Mouse (Mus musculus) heart, embryonic 15.5 days (tissue): ENCODE measurements around the gene Dcps. TPM values are rescaled to one million over a fixed set of nuclear protein-coding genes. Genes with fewer than 3 reads are reported as not detected.
A peak's percentile ranks its signal among the peaks of the same experiment; 100 is the strongest.

Experiments used
- ATAC-seq: fragments of 200-750 bp; cut with Nextera tagmentation; replicated peaks from 2 replicates; pipeline ENCODE4 v1.8.0; 2017; ENCODE audit warnings: low read depth, moderate TSS enrichment; ENCODE audit not compliant: insufficient number of reproducible peaks, insufficient read depth, low FRiP score
- H3K27ac ChIP-seq: fragments of 300-500 bp; sonication (generic); 2 replicates; pipeline ENCODE4 v1.5.1; 2015; ENCODE audit warnings: mild to moderate bottlenecking, inconsistent platforms
- H3K27me3 ChIP-seq: fragments of 300-500 bp; sonication (generic); 2 replicates; pipeline ENCODE4 v1.6.1; 2015; ENCODE audit warnings: inconsistent platforms
- H3K36me3 ChIP-seq: fragments of 300-500 bp; sonication (generic); 2 replicates; pipeline ENCODE4 v1.6.1; 2015; ENCODE audit warnings: mild to moderate bottlenecking, inconsistent platforms
- H3K4me1 ChIP-seq: fragments of 300-500 bp; sonication (generic); replicated peaks from 2 replicates; pipeline ENCODE4 v1.6.1; 2015; ENCODE audit warnings: inconsistent platforms
- H3K4me2 ChIP-seq: fragments of 300-500 bp; sonication (generic); 2 replicates; pipeline ENCODE4 v1.6.1; 2015; ENCODE audit warnings: inconsistent platforms, mild to moderate bottlenecking, moderate library complexity
- H3K4me3 ChIP-seq: fragments of 300-500 bp; sonication (generic); 2 replicates; pipeline ENCODE4 v1.5.1; 2015; ENCODE audit warnings: mild to moderate bottlenecking, inconsistent platforms
- H3K9ac ChIP-seq: fragments of 300-500 bp; sonication (generic); 2 replicates; pipeline ENCODE4 v1.6.1; 2015; ENCODE audit warnings: mild to moderate bottlenecking, inconsistent platforms
- H3K9me3 ChIP-seq: fragments of 300-500 bp; sonication (generic); replicated peaks from 2 replicates; pipeline ENCODE4 v1.6.1; 2016; ENCODE audit warnings: inconsistent platforms
- WGBS: fragments of 180-500 bp; shearing (Covaris S2); methylation state at CpG from one replicate; pipeline ENCODE4 v1.1.7; 2015; ENCODE audit warnings: mixed read lengths; 5-methylcytosine and 5-hydroxymethylcytosine counted together
- polyA plus RNA-seq: library from polyadenylated mRNA; unstranded; fragments of >200 nt; fragmentation: Nextera tagmentation; extraction: Ambion mirVana; gene quantifications from 2 replicates; pipeline ENCODE4 v1.2.1, GENCODE M21; 2015

Gene Dcps
- polyA plus RNA-seq, 1 experiment from 2014 or later: 54.6 TPM

DNA sequence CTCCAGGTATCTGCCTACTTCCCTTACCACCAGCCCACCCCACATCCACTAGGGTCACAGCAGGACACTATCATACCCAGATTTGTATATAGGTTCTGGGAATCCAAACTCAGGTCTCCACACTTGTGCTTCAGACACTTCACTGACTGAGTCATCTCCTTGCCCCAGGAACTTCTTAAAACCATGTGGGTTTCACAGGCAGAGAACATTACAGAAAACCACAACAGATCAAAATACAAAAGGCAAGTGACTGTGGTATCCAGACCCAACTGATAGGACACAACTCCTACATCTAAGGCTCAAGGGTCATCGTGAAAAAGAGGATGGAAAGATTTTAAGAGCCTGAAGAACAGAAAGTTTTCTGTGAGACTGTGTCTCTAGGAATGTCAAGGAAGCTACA, 2.5 kb downstream of the Dcps start:
- no peak overlapping the region for H3K4me3 ChIP-seq
- peaks cover 10% of the 10 kb centered on the region; the same call in 1 of the 2 replicates for H3K36me3 ChIP-seq
- ATAC-seq: no peak
- H3K9ac ChIP-seq: no peak overlapping the region
- no peak overlapping the region for H3K27ac ChIP-seq
- no peaks in the 10 kb centered on the region for H3K27me3 ChIP-seq
- peaks cover 10% of the 10 kb centered on the region for H3K4me1 ChIP-seq
- 80% methylated on average over 1 of the region's 1 CpGs for WGBS
- no peaks in the 10 kb centered on the region for H3K9me3 ChIP-seq
- H3K4me2 ChIP-seq: no peak overlapping the region

DNA sequence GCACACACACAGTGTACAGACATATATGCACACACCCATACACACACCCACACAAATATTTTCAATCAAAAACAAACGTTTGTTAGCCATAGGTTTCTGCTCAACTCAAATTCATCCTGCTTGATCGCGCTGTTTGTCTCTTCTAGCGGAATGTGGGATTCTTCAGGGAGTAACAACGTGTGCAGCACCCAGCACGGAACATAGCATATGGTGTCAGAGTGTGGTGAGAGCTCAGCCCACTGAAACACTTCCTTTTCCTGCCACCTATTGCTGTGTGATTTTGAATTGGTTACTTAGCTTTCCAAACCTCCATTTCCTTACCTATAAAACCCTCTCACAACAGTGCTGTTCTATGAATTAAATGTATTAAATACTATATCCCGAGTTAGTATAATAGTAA, 5.8 kb downstream of the Dcps start:
- Histone ChIP-seq H3K36me3 (peaks cover 10% of the 10 kb centered on the region; the same call in 1 of the 2 replicates), H3K4me2 (no peak overlapping the region), H3K9ac (no peak overlapping the region), H3K27me3 (no peaks in the 10 kb centered on the region), H3K4me3 (no peak overlapping the region), H3K27ac (no peak overlapping the region), H3K4me1 (peaks cover 4% of the 10 kb centered on the region; the same call in 1 of the 2 replicates), H3K9me3 (no peaks in the 10 kb centered on the region)
- no peak for ATAC-seq
- 88% methylated on average over 7 of the region's 7 CpGs for WGBS

DNA sequence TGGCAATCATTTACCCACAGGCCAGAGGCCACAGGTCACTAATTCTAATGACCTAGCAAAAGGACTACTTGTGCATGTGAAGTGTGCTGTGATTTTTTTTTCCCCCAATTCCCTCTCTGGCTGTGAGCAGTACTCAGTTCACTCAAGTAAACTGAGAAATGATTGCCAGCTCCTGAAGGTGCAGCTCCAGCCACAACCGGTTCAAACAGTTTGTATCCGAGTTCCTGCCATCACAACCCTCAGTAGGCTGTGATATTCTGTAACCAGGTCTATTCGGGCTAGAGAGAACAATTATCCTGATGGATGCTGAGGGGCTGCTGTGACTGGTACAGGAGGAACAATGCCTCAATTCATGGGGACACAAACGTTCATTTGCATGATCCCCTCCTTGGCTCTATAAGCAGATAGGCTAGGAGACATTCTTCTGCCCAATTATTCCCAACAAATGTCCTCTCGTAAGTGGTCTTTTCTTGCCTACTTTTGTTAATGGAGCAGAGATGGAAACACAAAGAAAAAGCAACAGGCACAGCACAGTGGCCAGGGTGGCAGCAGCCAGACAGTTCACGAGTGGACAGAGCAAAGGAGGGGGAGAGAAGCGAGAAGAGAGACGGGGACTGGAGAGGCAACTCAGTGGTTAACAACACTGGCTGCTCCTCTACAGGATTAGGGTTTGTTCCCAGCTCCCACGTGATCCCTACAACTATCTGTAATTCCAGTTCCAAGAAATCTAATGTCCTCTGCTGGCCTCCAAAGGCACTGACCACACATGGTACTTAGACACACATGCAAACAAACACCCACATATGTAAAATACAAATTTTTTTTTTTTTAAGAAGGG, 8.8 kb downstream of the Dcps start:
- no peak for ATAC-seq
- no peak overlapping the region for H3K27ac ChIP-seq
- H3K27me3 ChIP-seq: no peaks in the 10 kb centered on the region
- no peak overlapping the region for H3K4me2 ChIP-seq
- 69% methylated on average over 9 of the region's 9 CpGs for WGBS
- H3K9me3 ChIP-seq: no peaks in the 10 kb centered on the region
- H3K36me3 ChIP-seq: peaks cover 10% of the 10 kb centered on the region; the same call in 1 of the 2 replicates
- no peak overlapping the region for H3K9ac ChIP-seq
- no peaks in the 10 kb centered on the region for H3K4me1 ChIP-seq
- H3K4me3 ChIP-seq: no peak overlapping the region

DNA sequence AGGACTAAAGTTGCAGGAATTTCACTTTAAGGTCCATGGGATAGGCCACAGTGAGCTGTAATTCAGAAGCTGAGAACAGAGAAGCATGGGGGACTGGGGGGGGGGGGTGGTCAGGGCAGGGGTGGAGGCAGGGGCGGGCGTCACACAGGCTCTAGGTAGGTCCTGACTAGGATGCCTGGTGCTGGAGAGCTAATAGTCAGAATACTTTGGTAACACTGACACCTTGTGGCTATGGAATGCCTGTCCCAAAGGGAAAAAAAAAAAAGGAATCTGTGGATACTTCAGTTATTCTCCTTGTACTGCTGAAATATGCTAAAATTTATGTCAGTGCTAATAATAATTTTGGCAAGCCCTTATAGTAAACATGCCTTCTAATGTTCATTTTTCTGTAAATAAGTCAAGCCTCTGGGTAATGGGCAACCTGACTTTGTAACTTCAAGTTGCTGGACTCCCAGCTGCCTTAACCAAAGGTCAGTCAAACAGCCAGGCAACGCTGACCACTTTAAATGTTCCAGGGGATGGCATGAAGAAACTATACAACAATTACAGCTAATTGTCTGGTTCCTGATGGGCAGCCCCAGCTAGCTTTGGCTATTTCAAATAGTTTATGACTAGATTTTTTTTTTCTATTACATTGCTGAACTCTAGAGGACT, 9.6 kb downstream of the Dcps start:
- no peak overlapping the region for H3K9ac ChIP-seq
- H3K36me3 ChIP-seq: peaks cover 10% of the 10 kb centered on the region; the same call in 1 of the 2 replicates
- H3K27ac ChIP-seq: no peak overlapping the region
- H3K9me3 ChIP-seq: no peaks in the 10 kb centered on the region
- H3K4me1 ChIP-seq: no peaks in the 10 kb centered on the region
- no peak overlapping the region for H3K4me3 ChIP-seq
- no peaks in the 10 kb centered on the region for H3K27me3 ChIP-seq
- WGBS: 31% methylated on average over 3 of the region's 3 CpGs
- ATAC-seq: no peak
- no peak overlapping the region for H3K4me2 ChIP-seq

DNA sequence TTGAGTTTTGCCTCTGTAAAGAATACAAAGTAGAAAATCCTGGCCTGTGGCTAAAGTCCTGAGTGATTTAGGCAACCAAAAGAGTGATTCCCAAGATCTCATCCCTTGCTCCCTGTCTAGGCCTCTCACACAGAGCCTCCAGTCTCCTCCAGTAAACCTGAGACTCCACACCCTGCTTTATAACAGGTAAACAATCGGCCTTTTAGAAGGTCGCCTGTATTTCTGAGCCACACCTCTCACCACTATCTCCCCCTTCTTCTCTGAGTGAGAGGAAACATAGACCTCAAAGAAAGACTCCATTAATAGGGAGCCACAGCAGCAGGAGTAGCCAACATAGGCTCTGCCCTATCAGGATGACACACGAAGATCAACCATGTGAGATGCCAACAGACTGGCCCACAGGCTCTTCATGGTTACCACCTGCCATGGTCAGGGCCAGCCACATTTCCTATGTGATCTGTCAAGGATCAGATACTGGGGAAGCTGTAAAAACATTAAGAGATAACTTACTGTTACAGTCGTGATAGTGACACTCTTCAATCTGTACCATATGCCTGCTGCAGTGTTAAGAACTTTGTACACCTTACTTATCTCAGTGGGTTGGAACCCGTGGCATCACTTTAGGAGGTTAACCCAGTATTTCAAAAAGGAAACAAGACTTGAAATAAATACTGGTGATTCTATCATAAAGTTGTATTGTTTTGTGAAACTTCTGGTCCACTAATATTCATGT, 11.6 kb downstream of the Dcps start:
- no peak for ATAC-seq
- H3K27ac ChIP-seq: no peak overlapping the region
- no peak overlapping the region for H3K4me3 ChIP-seq
- no peaks in the 10 kb centered on the region for H3K27me3 ChIP-seq
- H3K9me3 ChIP-seq: no peaks in the 10 kb centered on the region
- no peak overlapping the region for H3K4me2 ChIP-seq
- WGBS: 62% methylated on average over 5 of the region's 5 CpGs
- H3K9ac ChIP-seq: no peak overlapping the region
- H3K4me1 ChIP-seq: no peaks in the 10 kb centered on the region
- H3K36me3 ChIP-seq: no peaks in the 10 kb centered on the region

DNA sequence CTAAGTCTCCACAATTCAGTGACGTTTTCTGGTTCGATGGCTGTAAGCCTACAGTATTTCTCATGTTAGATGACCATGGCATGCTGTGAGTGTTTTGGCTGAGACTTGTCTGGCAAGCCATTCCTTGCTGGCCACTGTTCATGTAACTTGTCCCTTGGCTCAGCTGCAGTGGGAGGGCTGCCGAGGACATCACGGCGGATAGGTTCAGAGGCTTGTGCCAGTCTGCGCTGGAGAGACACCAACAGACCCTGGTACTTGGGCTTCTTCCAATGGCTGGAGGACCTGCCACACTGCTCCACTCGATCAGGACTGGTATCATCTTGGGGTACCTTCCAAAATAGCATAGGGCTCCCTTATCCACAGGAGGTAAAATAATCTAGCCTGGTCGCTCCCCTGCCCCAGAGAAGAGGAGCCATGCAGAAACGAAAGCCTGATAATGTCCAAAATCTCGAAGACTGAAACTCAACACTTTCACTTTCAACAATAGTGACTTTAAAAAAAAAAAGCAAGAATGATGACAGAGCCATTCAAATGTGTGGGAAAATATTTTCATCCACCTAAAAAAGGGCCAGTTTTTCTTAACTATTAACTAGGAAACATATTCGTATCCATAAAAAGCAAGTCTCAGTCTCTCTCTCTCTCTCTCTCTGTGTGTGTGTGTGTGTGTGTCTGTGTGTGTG, 12.7 kb downstream of the Dcps start:
- no peak overlapping the region for H3K9ac ChIP-seq
- 75% methylated on average over 11 of the region's 11 CpGs for WGBS
- H3K4me3 ChIP-seq: no peak overlapping the region
- H3K27ac ChIP-seq: no peak overlapping the region
- H3K4me2 ChIP-seq: no peak overlapping the region
- no peaks in the 10 kb centered on the region for H3K9me3 ChIP-seq
- no peaks in the 10 kb centered on the region for H3K36me3 ChIP-seq
- no peak for ATAC-seq
- H3K4me1 ChIP-seq: no peaks in the 10 kb centered on the region
- no peaks in the 10 kb centered on the region for H3K27me3 ChIP-seq

GRCm38 (mm10) chr9:35161721-35162120, 14.1 kb downstream of the Dcps start:
- no peak for ATAC-seq
- H3K9me3 ChIP-seq: no peaks in the 10 kb centered on the region
- WGBS: 85% methylated on average over 7 of the region's 7 CpGs
- H3K27me3 ChIP-seq: no peaks in the 10 kb centered on the region
- H3K4me2 ChIP-seq: no peak overlapping the region
- no peak overlapping the region for H3K27ac ChIP-seq
- no peaks in the 10 kb centered on the region for H3K36me3 ChIP-seq
- no peak overlapping the region for H3K4me3 ChIP-seq
- H3K9ac ChIP-seq: no peak overlapping the region
- H3K4me1 ChIP-seq: 0 out of 2 replicates have a peak, but pooled peaks cover 2% of the 10 kb centered on the region

DNA sequence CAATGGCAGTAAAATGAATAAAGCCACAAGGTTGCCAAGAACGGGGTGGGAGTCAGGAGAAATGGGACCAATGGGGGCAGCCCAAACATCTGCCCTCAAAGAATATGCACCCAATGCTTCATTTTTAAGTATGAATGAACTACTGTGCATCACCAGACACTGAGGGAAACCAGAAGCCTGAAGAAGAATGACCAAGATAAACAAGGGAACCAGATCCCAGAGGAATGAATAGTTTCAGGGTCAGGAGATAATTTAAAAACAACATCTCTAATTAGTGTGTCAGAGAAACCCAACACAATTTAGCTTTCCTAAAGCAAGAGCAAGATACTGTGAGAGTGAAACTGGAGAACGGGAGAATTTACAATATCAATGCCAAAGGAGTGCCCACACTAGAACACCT, 15.2 kb downstream of the Dcps start:
- 73% methylated on average over 2 of the region's 2 CpGs for WGBS

GRCm38 (mm10) chr9:35158477-35158876, 17.4 kb downstream of the Dcps start:
- Histone ChIP-seq H3K4me2 (no peak overlapping the region), H3K4me1 (0 out of 2 replicates have a peak, but pooled peaks cover 7% of the 10 kb centered on the region), H3K27ac (no peak overlapping the region), H3K4me3 (no peak overlapping the region), H3K9me3 (no peaks in the 10 kb centered on the region), H3K36me3 (no peaks in the 10 kb centered on the region), H3K27me3 (no peaks in the 10 kb centered on the region), H3K9ac (no peak overlapping the region)
- ATAC-seq: no peak
- 85% methylated on average over 3 of the region's 3 CpGs for WGBS

More for the DNA sequence above, 15.2 kb downstream of the Dcps start:
- no peaks in the 10 kb centered on the region for H3K36me3 ChIP-seq
- H3K27ac ChIP-seq: no peak overlapping the region
- no peak overlapping the region for H3K4me2 ChIP-seq
- 0 out of 2 replicates have a peak, but pooled peaks cover 7% of the 10 kb centered on the region for H3K4me1 ChIP-seq
- no peak overlapping the region for H3K9ac ChIP-seq
- no peak overlapping the region for H3K4me3 ChIP-seq
- ATAC-seq: no peak
- H3K27me3 ChIP-seq: no peaks in the 10 kb centered on the region
- no peaks in the 10 kb centered on the region for H3K9me3 ChIP-seq

DNA sequence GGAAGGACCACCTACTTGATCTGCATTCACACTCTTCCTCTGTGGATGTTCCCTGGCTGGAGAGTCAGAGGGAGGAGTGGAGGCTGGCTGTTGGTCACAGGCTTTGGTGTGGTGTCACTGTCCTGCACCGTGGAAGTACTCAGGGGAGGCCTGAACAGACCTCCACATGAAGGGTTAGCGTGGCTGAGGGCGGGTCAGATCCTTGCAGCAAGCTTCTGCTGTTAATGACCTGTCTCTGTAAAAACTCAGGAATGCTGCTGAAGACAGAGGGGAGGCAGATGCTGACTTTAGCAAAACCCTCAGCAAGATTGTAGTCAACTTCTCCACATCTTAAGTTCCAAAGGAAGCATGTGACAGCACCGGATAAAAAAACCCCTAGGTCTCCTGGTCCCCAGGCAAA, 19.0 kb downstream of the Dcps start:
- no peaks in the 10 kb centered on the region for H3K36me3 ChIP-seq
- H3K9me3 ChIP-seq: no peaks in the 10 kb centered on the region
- H3K27ac ChIP-seq: peak overlapping the region; percentile 51; the same call in 1 of the 2 replicates
- no peaks in the 10 kb centered on the region for H3K27me3 ChIP-seq
- no peak overlapping the region for H3K9ac ChIP-seq
- H3K4me2 ChIP-seq: no peak overlapping the region
- H3K4me1 ChIP-seq: 0 out of 2 replicates have a peak, but pooled peaks cover 7% of the 10 kb centered on the region
- ATAC-seq: no peak
- no peak overlapping the region for H3K4me3 ChIP-seq
- WGBS: 73% methylated on average over 4 of the region's 4 CpGs
